Mouse (Mus musculus) ES-CJ7 (cell line): ENCODE results near the gene Asxl2.
A peak's percentile ranks its signal among the peaks of the same experiment; 100 is the strongest.
"Not testable (repeated sequence)": the region's sequence is repeated elsewhere in the genome, so short reads cannot be mapped to it uniquely, and the experiment has no call there.

ENCODE experiments used
- DNase-seq: peaks from one replicate; pipeline ENCODE4 v3.0.0; 2011; ENCODE audit warnings: low read depth, low spot score

The Asxl2 gene

DNA sequence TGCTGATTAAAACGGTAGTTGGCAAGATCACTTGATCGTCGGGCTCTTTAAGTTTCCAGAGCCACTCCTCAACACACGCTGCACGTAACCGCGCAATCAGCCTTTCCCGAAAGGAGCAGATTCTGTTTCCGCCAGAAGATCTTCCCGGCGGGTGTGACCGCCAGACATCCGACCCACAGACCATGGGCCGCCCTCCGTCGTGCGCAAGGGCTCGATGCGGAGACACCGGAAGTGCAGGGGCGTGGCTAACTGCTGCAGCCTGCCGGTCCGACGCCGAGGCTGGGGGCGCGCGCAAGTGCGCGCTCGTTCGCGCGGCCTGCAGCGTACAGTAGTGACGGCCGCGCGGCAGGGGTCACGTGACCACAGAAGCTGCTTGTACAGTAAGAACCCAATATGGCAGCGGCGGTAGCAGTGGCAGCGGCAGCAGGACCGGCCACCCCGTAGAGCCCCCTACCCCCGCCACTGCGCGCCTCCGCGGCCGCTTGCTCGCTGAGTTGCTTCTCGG, at the start of gene Asxl2:
Gene Asxl2, plus strand, starts transcription at position 328 of the 505 bp plus-strand sequence.
- DNase-seq: peak; percentile 98

DNA sequence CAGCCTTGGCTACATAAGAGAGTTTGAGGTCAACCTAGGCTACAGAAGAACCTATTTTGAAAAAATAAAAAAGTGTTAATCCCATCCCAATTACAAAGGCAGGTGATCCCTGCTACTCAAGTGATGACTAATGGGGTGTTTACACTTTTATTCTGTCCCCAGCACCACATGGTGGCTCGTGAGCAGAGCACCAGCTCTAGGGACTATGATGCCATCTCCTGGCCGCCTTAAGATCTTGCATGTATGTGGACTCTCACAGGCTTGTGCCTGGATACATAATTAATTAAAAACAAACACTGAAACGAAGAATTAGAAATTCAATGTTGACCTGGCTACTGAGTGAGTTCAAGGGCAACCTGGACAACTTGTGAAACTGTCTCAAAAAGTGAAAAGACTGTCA, 49.5 kb upstream of the Asxl2 start:
- DNase-seq: peak; percentile 73

DNA sequence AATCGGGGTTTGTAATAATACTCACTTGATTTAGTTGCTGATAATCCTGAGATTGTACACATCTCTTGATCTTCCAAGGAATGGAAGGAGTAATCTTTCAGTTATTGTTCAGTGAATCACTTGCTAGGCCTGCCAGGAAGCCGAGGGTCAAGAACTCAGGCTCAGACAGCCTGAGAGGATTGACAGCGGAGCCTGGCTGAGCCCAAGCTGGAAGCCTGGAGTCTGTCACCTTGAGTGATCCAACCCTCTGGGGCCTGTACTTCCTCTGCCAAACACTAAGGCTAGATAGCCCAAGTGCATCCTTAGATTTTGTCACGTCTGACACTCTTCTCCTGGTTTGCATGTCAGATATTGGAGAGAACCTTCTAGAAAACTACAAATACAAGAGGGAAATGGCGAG, 48.9 kb upstream of the Asxl2 start:
- DNase-seq: no peak

DNA sequence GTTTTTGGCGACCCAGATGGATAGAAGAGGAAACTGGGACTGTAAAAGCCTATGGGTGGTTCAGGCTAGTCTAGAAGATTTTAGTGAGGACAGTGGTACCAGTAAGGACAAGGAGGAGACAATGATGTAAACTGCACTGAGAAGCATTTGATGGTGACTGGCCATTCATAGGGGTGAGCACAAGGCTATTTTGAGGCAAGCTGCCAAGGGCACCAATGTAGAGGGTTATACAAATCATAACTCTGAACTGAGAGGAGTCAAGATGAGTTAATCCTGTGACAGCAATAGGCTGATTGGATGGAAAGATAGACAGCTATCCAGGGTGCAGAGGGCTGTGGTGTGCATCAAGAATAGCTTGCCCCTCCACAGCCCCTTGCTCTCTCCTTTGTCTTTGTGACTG, 41.8 kb upstream of the Asxl2 start:
- DNase-seq: no peak

DNA sequence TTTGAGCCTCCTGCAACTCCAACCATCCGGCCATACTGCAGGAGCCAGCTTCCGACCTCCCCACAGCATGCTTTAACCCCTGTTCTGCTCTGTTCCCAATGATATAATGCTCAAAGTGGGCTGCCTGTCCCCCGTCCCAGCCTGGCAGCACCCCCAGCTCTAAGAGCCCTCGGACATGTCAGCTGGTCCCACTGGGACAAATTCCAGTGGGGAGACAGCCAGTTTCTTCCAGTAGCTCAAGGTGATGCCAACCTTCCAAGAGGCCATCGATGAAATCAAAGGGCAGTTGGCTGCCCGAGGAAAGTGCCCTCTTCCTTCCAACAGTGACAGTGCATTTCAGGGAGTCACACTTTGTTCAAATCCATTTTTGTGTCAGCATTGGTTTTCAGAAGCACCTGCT, 41.4 kb upstream of the Asxl2 start:
- DNase-seq: no peak

DNA sequence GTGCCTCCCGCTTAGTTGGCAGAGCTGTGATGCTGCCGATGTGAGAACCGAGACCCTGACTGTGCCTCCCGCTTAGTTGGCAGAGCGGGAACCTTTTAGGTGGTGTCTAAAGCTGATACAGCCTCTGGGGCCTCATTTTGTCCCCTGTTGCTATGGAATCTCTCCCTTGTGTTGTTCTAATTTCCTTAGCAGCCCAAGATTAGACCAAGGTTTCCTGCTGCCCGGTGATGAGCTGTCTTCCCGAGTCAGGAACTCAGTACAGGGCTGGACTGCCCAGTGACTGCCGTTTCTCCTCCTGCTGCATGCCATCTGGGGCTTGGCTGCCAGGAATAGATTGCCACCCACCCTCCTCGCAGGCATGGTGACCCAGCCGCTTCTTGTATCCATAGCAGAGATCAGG, 40.7 kb upstream of the Asxl2 start:
- no peak for DNase-seq

DNA sequence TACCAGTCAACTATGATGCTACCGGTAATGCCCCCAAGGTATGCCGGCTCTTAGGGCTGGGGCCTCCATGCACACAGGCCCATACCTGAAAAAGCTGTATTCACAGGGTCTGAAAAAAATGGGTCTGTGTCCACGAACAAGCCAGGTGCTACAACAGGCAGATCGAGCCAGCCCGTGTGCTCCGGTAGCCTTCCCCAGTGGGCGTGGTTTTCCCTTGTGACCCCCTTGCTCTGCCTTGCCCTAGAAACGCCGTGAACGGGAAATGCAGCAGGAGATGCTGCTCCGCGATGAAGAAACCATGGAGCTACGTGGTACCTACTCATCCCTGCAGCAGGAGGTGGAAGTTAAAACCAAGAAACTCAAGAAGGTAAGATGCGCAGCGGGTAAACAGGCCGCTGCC, 38.8 kb upstream of the Asxl2 start:
- peak; percentile 25 for DNase-seq

DNA sequence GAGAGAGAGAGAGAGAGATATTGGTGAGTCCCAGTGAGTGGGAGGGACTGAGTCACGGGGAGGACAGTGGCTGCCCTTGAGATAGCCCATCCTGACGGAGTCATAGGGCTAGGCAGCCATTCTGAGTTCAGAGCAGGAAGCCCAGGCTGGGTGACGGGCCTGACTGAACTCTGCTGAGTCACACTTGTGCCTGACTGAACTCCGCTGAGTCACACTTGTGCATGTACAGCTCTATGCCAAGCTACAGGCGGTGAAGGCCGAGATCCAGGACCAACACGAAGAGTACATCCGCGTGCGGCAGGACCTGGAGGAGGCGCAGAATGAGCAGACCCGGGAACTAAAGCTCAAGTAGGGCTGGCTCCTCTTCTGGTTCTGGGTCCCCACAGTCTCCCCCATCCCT, 37.3 kb upstream of the Asxl2 start:
- DNase-seq: no peak

DNA sequence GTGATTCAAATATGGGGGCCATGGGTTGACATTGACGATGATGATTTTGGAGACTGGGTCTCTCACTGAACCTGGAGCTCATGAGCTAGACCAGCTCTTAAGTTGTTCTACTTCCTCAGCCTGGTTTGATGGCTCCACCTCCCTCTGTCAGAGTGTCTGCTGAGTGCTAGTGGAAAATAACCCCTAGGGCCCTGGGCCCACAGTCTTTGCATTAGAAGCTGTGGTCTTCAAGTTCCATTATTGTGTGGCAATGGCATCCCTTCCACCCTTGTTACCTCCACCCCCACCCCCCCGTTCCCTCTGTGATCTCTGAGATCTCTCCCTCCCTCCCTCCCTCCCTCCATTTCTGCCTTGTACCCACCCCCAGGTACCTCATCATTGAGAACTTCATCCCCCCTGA, 36.6 kb upstream of the Asxl2 start:
- no peak for DNase-seq

DNA sequence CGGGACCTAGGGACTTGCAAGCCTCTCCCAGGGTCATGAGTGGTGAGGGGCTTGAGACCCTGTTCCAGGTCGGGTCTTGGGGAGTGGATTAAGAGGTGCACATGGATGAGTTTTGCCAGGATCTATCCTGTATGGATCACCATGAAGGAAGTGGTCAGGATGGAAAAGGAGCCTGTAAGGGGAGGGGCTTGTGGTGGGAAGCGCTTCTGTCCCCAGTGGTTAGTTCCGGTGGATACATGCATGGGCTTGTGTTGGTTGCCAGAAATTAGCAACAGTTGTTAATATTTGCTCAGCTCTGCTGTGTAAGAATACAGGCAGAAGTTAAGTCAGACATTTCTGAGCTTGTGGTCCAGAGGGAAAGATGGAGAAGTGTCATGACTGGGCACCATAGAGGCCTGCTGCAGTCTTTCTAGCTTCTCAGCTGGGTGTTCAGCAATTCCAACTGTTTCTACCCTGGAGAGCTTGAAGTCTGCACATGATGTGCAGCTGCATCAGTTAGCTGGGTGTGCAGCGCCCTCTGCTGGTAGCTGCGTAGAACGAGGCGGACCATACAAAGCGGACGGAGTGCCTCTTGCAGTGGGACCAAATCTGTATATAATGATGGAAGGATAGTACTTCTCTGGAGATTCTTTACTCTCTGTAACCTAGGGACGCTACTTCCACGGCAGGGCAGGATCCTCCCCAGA, 35.9 kb upstream of the Asxl2 start:
- peak; percentile 89 for DNase-seq

DNA sequence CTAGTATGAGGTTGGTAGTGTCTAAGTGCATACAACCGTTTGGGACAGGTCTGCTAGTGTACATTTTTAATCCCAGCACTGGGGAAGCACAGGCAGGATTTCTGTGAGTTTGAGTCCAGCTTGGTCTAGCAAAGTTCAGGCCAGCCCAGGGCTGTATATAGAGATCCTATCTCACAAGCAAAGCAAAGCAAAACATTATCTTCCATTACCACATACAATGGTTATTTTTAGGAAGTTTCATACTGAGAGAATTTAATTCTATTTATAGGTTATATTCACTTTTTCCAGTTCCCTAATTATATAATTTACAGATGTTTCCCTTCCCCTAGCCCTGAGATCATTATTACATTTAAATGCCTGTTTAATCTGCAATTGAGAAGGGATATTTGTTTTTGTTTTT, 35.4 kb upstream of the Asxl2 start:
- no peak for DNase-seq

DNA sequence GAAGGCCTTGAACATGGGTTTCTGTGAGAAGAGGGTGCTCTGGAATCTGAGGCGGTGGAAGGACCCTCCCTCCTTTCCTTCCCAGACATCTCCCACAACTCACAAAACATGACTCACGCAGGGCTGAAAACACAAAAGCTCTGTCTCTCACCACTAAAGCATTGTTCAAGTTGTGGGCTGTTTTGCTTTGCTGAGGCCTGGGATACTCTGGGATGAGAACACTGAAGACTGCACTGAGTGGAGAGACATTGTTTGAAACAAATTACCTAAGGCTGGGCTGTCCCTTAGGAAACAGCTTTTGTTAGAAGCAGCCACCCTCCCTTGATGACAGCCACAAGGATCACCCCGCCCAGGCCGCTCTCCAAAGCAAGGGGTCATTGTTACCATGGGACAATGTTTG, 33.5 kb upstream of the Asxl2 start:
- peak; percentile 39 for DNase-seq

DNA sequence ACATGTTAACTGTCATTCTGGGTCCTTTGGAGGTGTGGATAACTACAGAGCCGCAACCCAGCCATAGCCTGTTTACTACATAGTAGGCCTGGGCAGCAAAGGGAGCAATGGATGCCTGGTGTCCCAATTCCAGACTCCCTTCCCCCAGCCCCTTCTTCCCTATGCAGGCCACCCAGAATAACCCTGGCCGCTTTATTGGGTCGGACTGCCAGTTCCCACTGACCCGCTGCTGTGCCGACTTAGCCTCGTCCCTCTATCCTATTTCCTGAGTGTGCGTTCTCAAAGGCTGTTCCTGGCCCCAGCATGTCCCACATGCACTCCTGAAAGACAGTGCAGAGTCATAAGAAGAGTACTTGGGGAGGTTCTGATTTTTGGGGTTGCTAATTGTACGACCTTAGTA, 29.7 kb upstream of the Asxl2 start:
- DNase-seq: no peak

DNA sequence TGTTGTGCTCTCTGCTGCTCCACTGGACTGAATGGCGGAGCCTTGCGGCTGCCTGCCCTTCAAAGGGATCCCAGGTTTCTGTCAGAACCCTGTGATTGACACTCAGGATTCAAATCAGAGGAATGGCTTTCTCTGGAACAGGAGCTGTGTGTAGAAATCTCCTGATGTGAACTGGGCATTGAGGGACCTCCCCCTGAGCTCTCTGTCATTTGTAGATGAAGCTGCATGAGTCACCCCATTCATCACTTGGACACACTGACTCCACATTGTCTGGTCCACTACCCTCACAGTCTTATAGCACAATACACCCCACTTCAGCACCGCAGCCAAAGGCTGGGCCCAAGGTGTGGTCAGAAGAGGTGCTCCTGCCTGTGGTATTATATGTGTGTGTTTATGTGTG, 21.0 kb upstream of the Asxl2 start:
- not testable (repeated sequence) for DNase-seq

DNA sequence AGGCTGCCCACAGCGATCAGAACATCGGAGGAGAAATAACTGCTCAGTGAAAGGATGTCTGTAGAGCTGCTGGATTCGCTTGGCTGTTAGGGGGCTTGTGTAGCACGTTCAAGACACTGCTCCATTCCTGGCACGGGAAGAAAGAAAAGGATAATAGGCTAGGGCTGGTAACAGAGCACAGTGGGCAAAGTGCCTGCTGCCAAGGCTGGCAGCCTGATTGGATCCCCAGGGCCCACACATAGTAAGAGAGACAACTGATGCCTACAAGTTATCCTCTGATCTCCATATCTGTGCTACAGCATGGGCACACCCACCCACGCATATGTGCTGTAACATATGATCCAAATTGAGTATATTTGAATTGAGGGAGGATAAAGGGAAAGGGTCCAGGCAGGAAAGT, 20.1 kb upstream of the Asxl2 start:
- no peak for DNase-seq

DNA sequence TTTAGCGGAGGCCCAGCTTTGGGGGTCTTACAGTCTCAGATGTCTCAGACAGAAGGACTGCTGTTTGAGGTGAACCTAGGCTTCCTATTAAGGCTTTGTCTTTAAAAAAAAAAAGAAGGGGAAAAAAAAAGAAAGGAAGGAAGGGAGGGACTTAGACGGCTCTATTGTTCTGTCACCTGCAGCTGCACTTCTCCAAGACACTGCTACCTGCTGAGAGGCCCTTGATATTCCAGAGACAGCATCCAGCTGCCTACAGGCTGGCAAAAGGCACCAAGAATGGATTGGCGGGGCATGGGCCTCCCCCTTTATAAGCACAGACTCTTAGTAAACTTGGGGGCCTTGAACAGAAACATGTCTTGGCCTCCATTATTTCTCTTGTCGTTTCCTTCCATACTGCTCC, 11.7 kb upstream of the Asxl2 start:
- peak; percentile 66 for DNase-seq

DNA sequence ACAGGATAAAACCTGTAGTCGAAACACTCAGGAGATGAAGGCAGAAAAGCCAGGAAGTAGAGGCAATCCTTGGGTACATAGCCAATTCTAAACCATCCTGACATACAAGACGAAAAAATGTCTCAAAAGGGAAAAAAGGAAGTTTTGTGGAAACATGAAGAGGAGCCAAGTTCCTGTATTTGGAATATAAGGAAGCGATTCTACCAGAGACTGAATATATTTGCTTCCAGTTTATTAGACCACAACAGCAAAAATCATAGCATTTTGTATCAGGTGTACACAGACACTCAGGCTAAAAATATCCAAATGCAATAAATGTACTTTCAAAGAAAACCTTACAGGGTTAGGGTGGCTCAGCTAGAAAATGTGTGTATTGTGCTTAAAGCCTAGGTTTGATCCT, 7.9 kb upstream of the Asxl2 start:
- no peak for DNase-seq

DNA sequence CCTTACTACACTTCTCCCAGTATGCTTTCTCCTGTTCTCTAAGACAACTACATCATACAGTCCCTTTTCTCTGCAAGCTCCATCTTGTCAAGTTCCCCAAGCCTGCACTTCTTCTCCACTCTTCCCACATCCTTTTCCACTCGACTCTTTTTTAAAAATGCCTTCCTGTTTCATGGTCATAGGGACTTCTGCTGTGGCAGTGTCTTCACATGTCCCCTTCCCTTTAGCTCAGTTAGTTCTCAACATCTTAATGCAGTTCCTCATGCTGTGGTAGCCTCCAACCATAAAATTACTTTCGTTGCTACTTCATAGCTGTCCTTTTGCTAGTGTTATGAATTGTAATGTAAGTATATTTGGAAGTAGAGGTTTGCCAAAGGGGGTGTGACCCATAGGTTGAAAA, 6.1 kb upstream of the Asxl2 start:
- DNase-seq: no peak

DNA sequence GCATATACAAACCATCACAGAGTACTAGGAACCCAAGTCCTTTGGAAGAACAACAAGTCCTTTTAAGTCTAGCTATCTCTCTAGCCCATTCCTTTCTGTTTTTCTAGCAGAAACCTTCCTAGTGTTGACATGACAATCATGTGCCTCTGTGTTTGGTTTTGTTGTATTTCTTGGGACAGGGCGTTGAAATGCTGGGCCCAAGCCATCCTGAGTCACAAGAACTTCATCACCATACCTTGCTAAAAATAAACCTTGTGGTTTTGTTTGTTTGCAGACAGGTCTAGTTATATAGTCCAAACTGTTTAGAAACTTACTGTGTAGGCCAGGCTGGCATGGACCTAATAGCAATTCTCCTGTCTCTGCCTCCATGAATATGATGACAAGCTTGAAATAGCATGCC, 3.9 kb upstream of the Asxl2 start:
- DNase-seq: no peak

DNA sequence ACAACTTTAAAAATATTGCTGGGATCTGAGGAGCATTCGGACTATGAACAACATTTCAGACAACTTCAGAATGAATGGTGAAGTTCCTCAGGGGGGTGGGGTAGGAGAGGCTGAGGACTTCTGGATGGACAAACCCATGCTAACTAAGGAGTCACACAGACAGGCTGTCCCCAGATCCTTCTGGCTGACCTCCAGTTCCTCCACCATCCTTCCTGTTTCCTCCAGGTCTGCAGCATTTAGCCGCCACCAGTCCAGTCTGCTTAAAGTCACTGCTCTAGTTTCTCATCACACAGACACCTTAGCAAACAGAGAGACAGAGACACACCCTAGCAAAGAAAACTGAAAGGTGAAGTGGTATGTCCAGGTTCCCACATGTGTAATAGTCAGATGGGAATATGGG, 2.5 kb upstream of the Asxl2 start:
- no peak for DNase-seq

DNA sequence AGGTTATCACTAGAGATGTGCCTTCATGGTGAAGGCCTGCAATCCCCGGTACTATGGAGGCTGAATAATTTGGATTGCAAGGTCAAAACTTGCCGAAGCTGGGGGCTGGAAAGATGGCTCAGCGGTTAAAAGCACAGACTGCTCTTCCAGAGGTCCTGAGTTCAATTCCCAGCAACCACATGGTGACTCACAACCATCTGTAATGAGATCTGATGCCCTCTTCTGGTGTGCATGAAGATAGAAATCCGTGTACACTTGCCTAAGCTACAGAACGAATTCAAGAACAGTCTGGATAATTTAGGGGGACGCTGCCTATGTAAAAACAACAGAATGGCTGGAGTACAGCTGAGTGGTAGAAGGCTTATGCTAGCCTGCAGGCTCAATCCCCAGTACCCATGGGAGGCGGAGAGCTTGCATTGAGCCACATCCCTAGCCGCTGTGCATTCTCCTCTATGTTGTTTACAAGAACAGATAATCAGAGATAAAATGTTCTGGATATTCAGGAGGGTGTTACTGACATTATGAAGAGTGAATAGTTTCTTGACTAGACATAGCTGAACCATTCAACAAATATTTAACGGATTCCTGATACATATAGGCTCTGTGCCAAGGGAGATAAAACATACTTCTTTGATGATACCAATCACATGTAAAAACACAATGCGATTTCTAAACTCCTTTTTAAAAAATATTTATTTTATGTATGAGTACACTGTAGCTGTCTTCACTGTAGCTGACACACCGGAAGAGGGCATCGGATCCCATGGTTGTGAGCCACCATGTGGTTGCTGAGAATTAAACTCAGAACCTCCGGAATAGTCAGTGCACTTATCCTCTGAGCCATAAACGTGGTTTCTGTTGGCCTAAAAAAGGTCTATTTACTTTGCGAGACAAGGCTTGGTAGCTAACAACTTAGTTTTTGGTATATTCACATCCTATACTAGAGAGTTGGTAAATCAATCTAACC, 999 bp upstream of the Asxl2 start:
- no peak for DNase-seq

DNA sequence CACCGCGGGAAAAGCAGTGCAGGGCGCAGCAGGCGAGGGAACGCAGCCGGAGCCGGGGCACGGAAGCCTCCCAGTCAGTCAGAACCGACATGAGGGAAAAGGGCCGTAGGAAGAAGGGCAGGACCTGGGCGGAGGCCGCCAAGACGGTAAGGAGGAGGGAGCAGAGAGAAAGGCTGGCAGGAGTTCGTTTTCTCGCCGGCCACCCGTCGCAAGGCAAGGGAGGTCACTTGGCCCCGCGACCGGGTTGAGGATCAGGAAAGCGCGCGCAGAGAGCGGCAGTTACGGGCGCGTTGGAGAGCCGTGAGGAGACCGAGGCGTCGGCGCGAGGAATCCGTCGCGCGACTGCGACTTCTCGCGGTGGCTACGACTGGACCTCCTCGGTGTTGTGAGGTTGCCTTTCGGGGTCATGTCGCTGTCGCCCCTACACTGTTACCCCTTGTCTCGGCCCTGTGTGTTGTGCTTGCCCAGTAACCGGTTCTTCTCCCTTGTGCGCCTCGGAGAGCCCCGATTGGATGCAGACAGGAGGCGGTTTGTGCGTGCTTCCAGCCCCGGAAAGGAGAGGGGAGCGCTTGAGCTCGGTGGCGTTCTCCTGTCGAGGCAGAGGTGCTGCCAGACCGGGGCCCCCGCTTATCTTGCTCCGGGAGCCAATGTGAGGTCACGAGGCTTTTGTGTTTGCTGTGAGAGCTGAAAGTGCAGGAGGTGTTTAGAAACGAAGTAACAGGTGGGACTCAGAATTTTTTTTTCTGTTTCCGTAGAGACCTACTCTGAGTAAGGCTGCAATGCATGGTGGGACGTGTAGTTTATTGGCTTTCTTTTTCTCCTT, 621 bp downstream of the Asxl2 start:
- DNase-seq: peak; percentile 76
